Mouse (Mus musculus) olfactory bulb, adult 2 months (tissue): ENCODE data around the gene Med16. TPM values are rescaled to one million over a fixed set of nuclear protein-coding genes. Genes with fewer than 3 reads are reported as not detected.

Source experiments
- H3K27ac ChIP-seq: fragments of 200-500 bp; 2 replicates; pipeline ENCODE4 v1.5.1; 2012; ENCODE audit warnings: low read depth, low read length; ENCODE audit not compliant: insufficient read depth
- H3K4me1 ChIP-seq: fragments of 200-500 bp; 2 replicates; pipeline ENCODE4 v1.6.1; 2012; ENCODE audit warnings: low read length; ENCODE audit not compliant: control insufficient read depth, insufficient read depth
- H3K4me3 ChIP-seq: fragments of 200-500 bp; 2 replicates; pipeline ENCODE4 v1.5.1; 2012; ENCODE audit warnings: mild to moderate bottlenecking, low read depth, low read length, moderate library complexity; ENCODE audit not compliant: insufficient read depth
- CTCF ChIP-seq: fragments of 200-500 bp; IDR thresholded peaks from 2 replicates; pipeline ENCODE4 v1.5.1; 2012; ENCODE audit warnings: low read depth, mild to moderate bottlenecking, low read length, moderate library complexity; ENCODE audit not compliant: insufficient read depth
- POLR2A ChIP-seq: fragments of 200-500 bp; IDR thresholded peaks from 2 replicates; pipeline ENCODE4 v1.6.1; 2012; ENCODE audit warnings: mild to moderate bottlenecking, low read depth, low read length, moderate library complexity; ENCODE audit not compliant: insufficient read depth
- WGBS: fragments of 180-500 bp; shearing (Covaris S2); methylation state at CpG from one replicate; pipeline ENCODE4 v1.1.7; 2018; 5-methylcytosine and 5-hydroxymethylcytosine counted together
- polyA plus RNA-seq: library from polyadenylated mRNA; stranded (reverse); fragments of >200 nt; gene quantifications from 2 replicates; pipeline ENCODE4 v1.2.4, GENCODE M21; 2012; ENCODE audit warnings: low replicate concordance; ENCODE audit not compliant: missing spikeins, insufficient read depth, insufficient read length

Med16 gene
- polyA plus RNA-seq, 1 experiment, result not detected

DNA sequence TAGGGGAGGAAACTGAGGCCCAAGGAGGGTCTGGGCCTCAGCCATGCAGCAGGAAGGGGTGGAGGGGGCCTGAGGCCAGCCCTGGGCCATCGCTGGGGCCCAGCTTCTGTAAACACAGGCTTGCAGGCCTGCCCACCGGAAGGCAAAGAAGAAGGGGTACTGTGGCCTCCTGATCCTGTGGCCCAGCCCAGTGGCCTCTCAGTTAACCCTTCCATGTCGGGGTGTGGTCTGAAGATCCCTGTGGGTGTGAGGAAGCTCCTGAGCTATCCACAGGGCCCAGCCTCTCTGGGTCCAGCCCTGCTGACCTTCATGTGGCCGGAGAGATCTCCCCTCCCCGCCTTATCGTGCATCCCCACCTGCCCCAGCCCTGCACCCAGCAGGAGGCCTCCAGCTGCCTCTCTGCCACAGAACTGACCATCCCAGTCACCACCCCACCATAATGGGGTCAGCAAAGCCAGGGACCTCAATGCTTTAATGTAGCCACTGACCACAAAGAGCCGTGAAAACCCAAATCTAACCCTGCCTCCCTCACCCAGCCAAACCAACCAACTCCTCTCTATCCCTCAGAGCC is 38.1 kb upstream of the Med16 start:
- WGBS, result 52% methylated on average over 6 of the region's 7 CpGs
- no peak overlapping the region for H3K4me3 ChIP-seq
- peaks cover 21% of the 10 kb centered on the region for H3K4me1 ChIP-seq
- H3K27ac ChIP-seq, result no peak overlapping the region
- no peak for TF ChIP-seq POLR2A
- no peak for TF ChIP-seq CTCF

DNA sequence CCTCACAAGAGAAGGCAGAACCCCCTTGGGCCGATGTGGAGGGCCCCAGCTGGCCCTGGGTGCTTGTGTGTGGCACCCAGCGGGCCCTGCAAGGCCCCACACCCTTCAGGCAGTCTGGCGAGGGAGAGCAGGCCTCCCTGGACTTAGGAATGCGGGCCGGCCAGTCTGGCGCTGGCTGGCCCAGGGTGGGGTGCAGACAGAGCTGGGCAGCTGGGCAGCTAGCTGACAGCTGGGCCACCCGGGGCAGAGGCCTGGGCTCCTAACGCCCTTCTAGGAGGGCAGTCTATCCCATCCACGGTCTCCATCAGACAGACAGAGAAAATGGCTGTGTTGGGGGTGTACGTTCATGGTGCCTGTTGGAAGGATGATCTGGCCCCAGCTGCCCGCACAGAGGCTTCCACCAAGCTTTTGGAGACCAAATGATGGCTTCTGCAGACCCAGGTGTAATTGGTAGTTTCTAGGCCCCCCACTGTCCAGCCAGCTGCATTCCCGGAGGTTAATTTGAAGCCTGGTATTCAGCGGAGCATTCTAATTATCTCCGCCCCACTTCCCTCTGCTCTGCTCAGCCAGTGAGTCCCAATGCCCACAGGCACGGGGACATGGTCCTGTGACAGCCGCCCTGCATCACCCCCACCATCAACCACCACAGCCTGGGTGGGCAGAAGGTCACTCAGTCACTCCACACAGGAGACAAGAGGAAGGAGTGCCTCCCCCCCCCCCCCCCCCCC is 36.9 kb upstream of the Med16 start:
- 47% methylated on average over 16 of the region's 16 CpGs for WGBS
- TF ChIP-seq CTCF (no peak), POLR2A (no peak)

GRCm38 (mm10) chr10:79943471-79943901 is 34.8 kb upstream of the Med16 start:
- H3K4me1 ChIP-seq, result peaks cover 26% of the 10 kb centered on the region
- 82% methylated on average over 9 of the region's 9 CpGs for WGBS
- H3K4me3 ChIP-seq, result no peak overlapping the region
- H3K27ac ChIP-seq, result no peak overlapping the region
- TF ChIP-seq POLR2A (no peak), CTCF (no peak)

More for the DNA sequence above, 36.9 kb upstream of the Med16 start:
- H3K27ac ChIP-seq, result no peak overlapping the region
- peaks cover 21% of the 10 kb centered on the region for H3K4me1 ChIP-seq
- H3K4me3 ChIP-seq, result no peak overlapping the region

- Histone ChIP-seq H3K4me3 (no peak overlapping the region), H3K27ac (no peak overlapping the region), H3K4me1 (peaks cover 26% of the 10 kb centered on the region)
- WGBS, result 85% methylated on average over 1 of the region's 1 CpGs
- TF ChIP-seq CTCF, result no peak
- TF ChIP-seq POLR2A, result no peak
These were observed 34.3 kb upstream of the Med16 start for GRCm38 (mm10) chr10:79942988-79943387.

GRCm38 (mm10) chr10:79940749-79941148 is 32.0 kb upstream of the Med16 start:
- Histone ChIP-seq H3K4me1 (peaks cover 29% of the 10 kb centered on the region), H3K27ac (no peak overlapping the region), H3K4me3 (no peak overlapping the region)
- 68% methylated on average over 7 of the region's 7 CpGs for WGBS
- no peak for TF ChIP-seq POLR2A
- no peak for TF ChIP-seq CTCF

DNA sequence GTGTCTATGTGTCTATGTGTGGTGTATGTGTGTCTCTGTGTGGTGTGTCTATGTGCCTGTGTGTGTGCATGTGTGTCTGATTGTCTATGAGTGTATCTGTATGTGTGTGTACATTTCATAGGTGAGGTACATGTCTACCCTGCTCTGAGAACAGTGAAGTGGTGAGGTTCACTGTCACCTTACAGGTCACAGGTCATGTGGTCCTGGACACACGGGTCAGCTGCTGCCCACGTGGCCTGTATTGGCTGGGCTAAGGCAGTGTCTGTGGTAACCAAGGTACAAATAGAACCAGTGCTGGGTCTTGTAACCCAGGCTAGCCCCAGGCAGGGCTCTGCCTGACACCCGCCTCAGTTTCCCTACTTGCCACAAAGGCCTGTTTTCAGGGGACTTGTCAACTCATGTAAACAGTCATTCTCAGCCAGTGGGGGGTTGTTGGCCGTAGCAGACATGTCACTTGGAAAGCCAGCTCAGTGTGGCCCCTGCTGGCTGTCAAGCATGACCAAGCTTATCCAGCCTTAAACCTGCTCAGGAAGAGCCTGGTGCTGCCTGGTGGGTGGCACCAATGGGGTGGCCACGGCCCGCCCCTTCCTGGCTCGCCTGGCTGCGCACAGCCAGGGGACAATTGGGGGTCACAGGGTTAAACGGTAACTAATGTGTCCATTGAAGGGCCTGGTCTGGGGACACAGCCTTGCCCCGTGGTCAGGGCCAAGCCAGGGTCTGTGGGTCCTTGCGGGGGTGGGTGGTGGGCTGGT is 29.2 kb upstream of the Med16 start:
- no peak overlapping the region for H3K4me3 ChIP-seq
- no peak for TF ChIP-seq POLR2A
- TF ChIP-seq CTCF, result no peak
- H3K27ac ChIP-seq, result no peak overlapping the region
- peaks cover 44% of the 10 kb centered on the region for H3K4me1 ChIP-seq
- 80% methylated on average over 11 of the region's 11 CpGs for WGBS

DNA sequence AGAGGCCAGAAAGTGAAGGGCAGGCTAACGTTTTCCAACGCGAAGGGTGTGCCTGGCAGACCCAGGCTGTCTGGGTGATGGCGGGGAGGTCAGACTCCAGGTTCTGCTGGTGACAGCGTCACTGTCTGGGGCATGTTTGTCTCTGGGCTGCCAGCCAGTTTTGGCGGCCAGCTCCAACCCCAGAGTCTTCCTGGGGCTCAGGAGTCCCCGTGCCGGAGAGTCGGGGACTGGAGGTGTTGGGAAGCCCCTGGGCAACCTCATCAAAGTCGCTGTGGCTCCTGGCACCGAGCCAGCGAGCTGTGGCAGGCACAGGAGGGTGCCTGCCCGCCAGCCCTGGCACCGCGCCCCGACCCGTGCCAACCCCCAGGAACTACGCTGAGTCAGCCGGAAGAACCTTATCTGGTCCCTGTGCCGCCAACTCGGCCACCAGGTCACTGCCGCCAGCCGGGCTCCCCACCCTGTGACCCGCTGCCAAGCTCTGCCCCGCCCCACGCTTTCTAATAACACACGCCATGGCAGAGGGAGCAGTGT is 28.3 kb upstream of the Med16 start:
- Histone ChIP-seq H3K4me3 (no peak overlapping the region), H3K4me1 (peaks cover 54% of the 10 kb centered on the region), H3K27ac (no peak overlapping the region)
- no peak for TF ChIP-seq POLR2A
- no peak for TF ChIP-seq CTCF
- 22% methylated on average over 27 of the region's 27 CpGs for WGBS

GRCm38 (mm10) chr10:79936284-79936910 is 27.7 kb upstream of the Med16 start:
- Histone ChIP-seq H3K4me3 (no peak overlapping the region), H3K27ac (no peak overlapping the region), H3K4me1 (peaks cover 56% of the 10 kb centered on the region)
- 59% methylated on average over 10 of the region's 10 CpGs for WGBS
- TF ChIP-seq CTCF, result no peak
- TF ChIP-seq POLR2A, result no peak
